16 mouse cellular contexts compared by ENCODE assay signal in genomic region chr1:135471742-135472141, GRCm38 (mm10).
"Had no signal": no experiment of that assay in that cellular context is flagged by ENCODE, and none has a peak within 500 bp of the region (broad histone marks: within the 10 kb centered on the region; RNA-seq: fewer than 3 reads in every experiment).

No protein-coding gene starts in this region.

- H3K27me3 ChIP-seq: limb, embryonic 13.5 days; liver, embryonic 15.5 days; midbrain, embryonic 12.5 days; stomach, embryonic 15.5 days had no signal

- H3K4me3 ChIP-seq: limb, embryonic 13.5 days; liver, embryonic 15.5 days; midbrain, embryonic 12.5 days; stomach, embryonic 15.5 days had no signal

- DNase-seq: kidney, postnatal 36 days; layer of hippocampus, adult 9-11 months; left cerebral cortex, postnatal 4 days; lung, adult 2 months; lung, postnatal 36 days; right cerebral cortex, postnatal 14 days; thymus, adult 2 months; thymus, postnatal 36 days had no signal

- ATAC-seq: lung, postnatal 0 days; midbrain, embryonic 16.5 days had no signal

- H3K9ac ChIP-seq: limb, embryonic 13.5 days; liver, embryonic 15.5 days; midbrain, embryonic 12.5 days; stomach, embryonic 15.5 days had no signal

- H3K4me2 ChIP-seq: limb, embryonic 13.5 days; liver, embryonic 11.5 days; liver, embryonic 15.5 days; midbrain, embryonic 12.5 days; stomach, embryonic 15.5 days had no signal

- H3K27ac ChIP-seq: kidney, postnatal 0 days; limb, embryonic 13.5 days; liver, embryonic 15.5 days; midbrain, embryonic 12.5 days; stomach, embryonic 15.5 days had no signal

- H3K9me3 ChIP-seq: limb, embryonic 13.5 days; liver, embryonic 15.5 days; midbrain, embryonic 12.5 days; stomach, embryonic 15.5 days had no signal
